Mouse (Mus musculus) lung, postnatal 0 days (tissue): ENCODE measurements around the gene Plxnb3. TPM values are rescaled to one million over a fixed set of nuclear protein-coding genes. Genes with fewer than 3 reads are reported as not detected.
"Not testable (repeated sequence)": the region's sequence is repeated elsewhere in the genome, so short reads cannot be mapped to it uniquely, and the experiment has no call there.

ENCODE experiments used
- ATAC-seq: fragments of 200-750 bp; cut with Nextera tagmentation; 2 replicates; pipeline ENCODE4 v1.8.0; 2017; ENCODE audit warnings: moderate library complexity
- DNase-seq: peaks from one replicate; pipeline ENCODE4 v3.0.0-alpha.2; 2016; ENCODE audit warnings: low spot score
- H3K27ac ChIP-seq: fragments of 300-500 bp; sonication (generic); 2 replicates; pipeline ENCODE4 v1.5.1; 2014; ENCODE audit warnings: antibody characterized with exemption, mild to moderate bottlenecking, low read length, mixed read lengths
- H3K27me3 ChIP-seq: fragments of 300-500 bp; sonication (generic); replicated peaks from 2 replicates; pipeline ENCODE4 v1.6.1; 2014; ENCODE audit warnings: low read length, mixed read lengths; ENCODE audit not compliant: insufficient read depth
- H3K36me3 ChIP-seq: fragments of 300-500 bp; sonication (generic); 2 replicates; pipeline ENCODE4 v1.6.1; 2014; ENCODE audit warnings: low read length, mixed read lengths; ENCODE audit not compliant: insufficient read depth
- H3K4me1 ChIP-seq: fragments of 300-500 bp; sonication (generic); 2 replicates; pipeline ENCODE4 v1.6.1; 2014; ENCODE audit warnings: antibody characterized with exemption, low read depth, low read length, mixed read lengths; ENCODE audit not compliant: insufficient read depth
- H3K4me2 ChIP-seq: fragments of 300-500 bp; sonication (generic); replicated peaks from 2 replicates; pipeline ENCODE4 v1.6.1; 2014; ENCODE audit warnings: low read depth, mild to moderate bottlenecking, low read length, moderate library complexity, mixed read lengths
- H3K4me3 ChIP-seq: fragments of 300-500 bp; sonication (generic); 2 replicates; pipeline ENCODE4 v1.5.1; 2014; ENCODE audit warnings: low read depth, low read length
- H3K9ac ChIP-seq: fragments of 300-500 bp; sonication (generic); replicated peaks from 2 replicates; pipeline ENCODE4 v1.6.1; 2014; ENCODE audit warnings: low read depth, mild to moderate bottlenecking
- H3K9me3 ChIP-seq: fragments of 300-500 bp; sonication (generic); 2 replicates; pipeline ENCODE4 v1.6.1; 2016; ENCODE audit warnings: low read length, mixed read lengths
- CTCF ChIP-seq: IDR thresholded peaks from 2 replicates; pipeline ENCODE4 v1.5.1; 2016; ENCODE audit warnings: antibody characterized with exemption, mild to moderate bottlenecking
- EP300 ChIP-seq: IDR thresholded peaks from 2 replicates; pipeline ENCODE4 v1.6.1; 2016; ENCODE audit warnings: antibody characterized with exemption, mild to moderate bottlenecking, control low read depth
- WGBS: fragments of 180-500 bp; shearing (Covaris S2); extraction: QIAGEN DNeasy Blood & Tissue Kit; methylation state at CpG from one replicate; pipeline ENCODE4 v1.1.7; 2014; 5-methylcytosine and 5-hydroxymethylcytosine counted together
- polyA plus RNA-seq: library from polyadenylated mRNA; unstranded; fragments of >200 nt; fragmentation: Nextera tagmentation; extraction: Ambion mirVana; gene quantifications from 2 replicates; pipeline ENCODE4 v1.2.1, GENCODE M21; 2015

Plxnb3 gene
- polyA plus RNA-seq, 1 experiment from 2014 or later = 0.67 TPM

GRCm38 (mm10) chrX:73718271-73718670, 38.6 kb upstream of the Plxnb3 start:
- H3K9ac ChIP-seq = no peak overlapping the region
- peak; percentile 13 for DNase-seq
- H3K27me3 ChIP-seq = no peaks in the 10 kb centered on the region
- ATAC-seq = no peak
- no peaks in the 10 kb centered on the region for H3K9me3 ChIP-seq
- WGBS = 44% methylated on average over 3 of the region's 3 CpGs
- peak overlapping the region; percentile 61 for H3K4me2 ChIP-seq
- peak overlapping the region; percentile 87 for H3K27ac ChIP-seq
- H3K4me3 ChIP-seq = no peak overlapping the region
- no peak for TF ChIP-seq EP300
- TF ChIP-seq CTCF = no peak
- no peaks in the 10 kb centered on the region for H3K36me3 ChIP-seq
- no peaks in the 10 kb centered on the region for H3K4me1 ChIP-seq

- peak overlapping the region; percentile 87 for H3K27ac ChIP-seq
- peak overlapping the region; percentile 61 for H3K4me2 ChIP-seq
- no peak overlapping the region for H3K9ac ChIP-seq
- no peaks in the 10 kb centered on the region for H3K27me3 ChIP-seq
- H3K4me3 ChIP-seq = no peak overlapping the region
- no peaks in the 10 kb centered on the region for H3K4me1 ChIP-seq
- DNase-seq (peak; percentile 42), ATAC-seq (no peak)
- no peaks in the 10 kb centered on the region for H3K36me3 ChIP-seq
- H3K9me3 ChIP-seq = no peaks in the 10 kb centered on the region
- WGBS = 19% methylated on average over 5 of the region's 5 CpGs
- no peak for TF ChIP-seq EP300
- TF ChIP-seq CTCF = no peak
Observed at GRCm38 (mm10) chrX:73718686-73719362, 38.1 kb upstream of the Plxnb3 start.

- TF ChIP-seq CTCF = no peak
- TF ChIP-seq EP300 = no peak
- Histone ChIP-seq H3K4me1 (no peaks in the 10 kb centered on the region), H3K36me3 (no peaks in the 10 kb centered on the region), H3K4me2 (no peak overlapping the region), H3K4me3 (no peak overlapping the region), H3K27ac (no peak overlapping the region), H3K27me3 (no peaks in the 10 kb centered on the region), H3K9ac (no peak overlapping the region), H3K9me3 (no peaks in the 10 kb centered on the region)
- 42% methylated on average over 1 of the region's 1 CpGs for WGBS
- ATAC-seq (peak; percentile 28; the same call in 1 of the 2 replicates), DNase-seq (no peak)
Observed at GRCm38 (mm10) chrX:73730908-73731307, 26.0 kb upstream of the Plxnb3 start.

- H3K27me3 ChIP-seq = no peaks in the 10 kb centered on the region
- no peak overlapping the region for H3K4me3 ChIP-seq
- no peak for DNase-seq
- no peaks in the 10 kb centered on the region for H3K4me1 ChIP-seq
- ATAC-seq = no peak
- H3K4me2 ChIP-seq = no peak overlapping the region
- WGBS = 50% methylated on average over 1 of the region's 1 CpGs
- no peak overlapping the region for H3K27ac ChIP-seq
- no peaks in the 10 kb centered on the region for H3K9me3 ChIP-seq
- H3K36me3 ChIP-seq = no peaks in the 10 kb centered on the region
- no peak overlapping the region for H3K9ac ChIP-seq
- no peak for TF ChIP-seq EP300
- TF ChIP-seq CTCF = peak; percentile 48
Observed at GRCm38 (mm10) chrX:73738155-73738554, 18.7 kb upstream of the Plxnb3 start.

- Histone ChIP-seq H3K4me1 (no peaks in the 10 kb centered on the region), H3K27me3 (no peaks in the 10 kb centered on the region), H3K4me2 (no peak overlapping the region), H3K9me3 (no peaks in the 10 kb centered on the region), H3K27ac (no peak overlapping the region), H3K9ac (no peak overlapping the region), H3K36me3 (no peaks in the 10 kb centered on the region), H3K4me3 (no peak overlapping the region)
- DNase-seq (no peak), ATAC-seq (no peak)
- no peak for TF ChIP-seq EP300
- no peak for TF ChIP-seq CTCF
- WGBS = 68% methylated on average over 5 of the region's 5 CpGs
Observed at GRCm38 (mm10) chrX:73739151-73739550, 17.7 kb upstream of the Plxnb3 start.

GRCm38 (mm10) chrX:73739841-73740240, 17.0 kb upstream of the Plxnb3 start:
- not testable (repeated sequence) for H3K27ac ChIP-seq, H3K4me1 ChIP-seq, H3K4me2 ChIP-seq, H3K36me3 ChIP-seq, H3K4me3 ChIP-seq, H3K9me3 ChIP-seq, DNase-seq, ATAC-seq, H3K9ac ChIP-seq, H3K27me3 ChIP-seq
- WGBS = 88% methylated on average over 7 of the region's 7 CpGs
